Mouse (Mus musculus) kidney, embryonic 14.5 days (tissue): ENCODE measurements around the gene Olfr960. TPM values are rescaled to one million over a fixed set of nuclear protein-coding genes. Genes with fewer than 3 reads are reported as not detected.

Experiments used
- ATAC-seq: fragments of 200-750 bp; cut with Nextera tagmentation; 2 replicates; pipeline ENCODE4 v1.8.0; 2017; ENCODE audit warnings: moderate number of reproducible peaks, mild to moderate bottlenecking, moderate TSS enrichment, moderate library complexity; ENCODE audit not compliant: low FRiP score, low TSS enrichment
- H3K27ac ChIP-seq: fragments of 300-500 bp; sonication (generic); 2 replicates; pipeline ENCODE4 v1.5.1; 2014; ENCODE audit warnings: low read depth, mild to moderate bottlenecking, low read length, moderate library complexity, mixed read lengths
- H3K27me3 ChIP-seq: fragments of 300-500 bp; sonication (generic); 2 replicates; pipeline ENCODE4 v1.6.1; 2014; ENCODE audit warnings: mild to moderate bottlenecking, low read length; ENCODE audit not compliant: control insufficient read depth, insufficient read depth
- H3K36me3 ChIP-seq: fragments of 300-500 bp; sonication (generic); 2 replicates; pipeline ENCODE4 v1.6.1; 2014; ENCODE audit warnings: low read length, mixed read lengths; ENCODE audit not compliant: control insufficient read depth, insufficient read depth
- H3K4me1 ChIP-seq: fragments of 300-500 bp; sonication (generic); 2 replicates; pipeline ENCODE4 v1.6.1; 2014; ENCODE audit warnings: low read length, mixed read lengths; ENCODE audit not compliant: control insufficient read depth, insufficient read depth
- H3K4me2 ChIP-seq: fragments of 300-500 bp; sonication (generic); replicated peaks from 2 replicates; pipeline ENCODE4 v1.6.1; 2014; ENCODE audit warnings: low read depth, mild to moderate bottlenecking, low read length
- H3K4me3 ChIP-seq: fragments of 300-500 bp; sonication (generic); 2 replicates; pipeline ENCODE4 v1.5.1; 2014; ENCODE audit warnings: mild to moderate bottlenecking, low read length
- H3K9ac ChIP-seq: fragments of 300-500 bp; sonication (generic); 2 replicates; pipeline ENCODE4 v1.6.1; 2014; ENCODE audit warnings: low read depth, mild to moderate bottlenecking, low read length, moderate library complexity
- H3K9me3 ChIP-seq: fragments of 300-500 bp; sonication (generic); 2 replicates; pipeline ENCODE4 v1.6.1; 2016; ENCODE audit warnings: low read length; ENCODE audit not compliant: control insufficient read depth
- WGBS: fragments of 180-500 bp; shearing (Covaris S2); extraction: QIAGEN DNeasy Blood & Tissue Kit; methylation state at CpG from one replicate; pipeline ENCODE4 v1.1.7; 2014; 5-methylcytosine and 5-hydroxymethylcytosine counted together
- polyA plus RNA-seq: library from polyadenylated mRNA; unstranded; fragments of >200 nt; fragmentation: Nextera tagmentation; extraction: Ambion mirVana; gene quantifications from 2 replicates; pipeline ENCODE4 v1.2.1, GENCODE M21; 2014

Gene Olfr960
- polyA plus RNA-seq: 0.19 TPM in 1 of 2 replicates, not detected in the other

DNA sequence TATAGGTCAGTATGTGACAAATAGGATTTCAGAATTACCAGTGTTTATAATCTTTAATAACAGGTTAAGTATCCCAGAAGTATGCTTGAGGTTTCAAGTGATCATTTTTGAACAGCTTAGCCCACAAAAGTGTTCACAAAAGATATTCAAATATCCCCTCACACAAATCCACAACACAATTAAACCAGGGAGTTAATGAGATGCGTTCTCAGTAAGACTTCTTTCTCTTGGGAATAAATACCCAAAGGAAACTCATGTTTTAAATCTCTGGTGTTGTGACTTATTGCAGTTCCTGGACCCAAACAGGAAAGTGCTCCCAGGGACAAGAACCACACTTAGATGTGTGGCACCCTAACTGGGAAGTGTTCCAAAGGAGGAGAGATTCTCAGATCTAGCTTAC lies at the start of gene Olfr960:
TSS of gene Olfr960 (plus strand) at position 301 of the 400 bp plus-strand sequence.
- Histone ChIP-seq H3K36me3 (no peaks in the 10 kb centered on the region), H3K9ac (no peak within 1 kb of the TSS), H3K9me3 (no peaks in the 10 kb centered on the region), H3K27me3 (no peaks in the 10 kb centered on the region), H3K4me3 (no peak within 1 kb of the TSS), H3K4me1 (no peaks in the 10 kb centered on the region), H3K27ac (no peak within 1 kb of the TSS), H3K4me2 (no peak within 1 kb of the TSS)
- 76% methylated on average over 1 of the region's 1 CpGs for WGBS
- no peak for ATAC-seq

DNA sequence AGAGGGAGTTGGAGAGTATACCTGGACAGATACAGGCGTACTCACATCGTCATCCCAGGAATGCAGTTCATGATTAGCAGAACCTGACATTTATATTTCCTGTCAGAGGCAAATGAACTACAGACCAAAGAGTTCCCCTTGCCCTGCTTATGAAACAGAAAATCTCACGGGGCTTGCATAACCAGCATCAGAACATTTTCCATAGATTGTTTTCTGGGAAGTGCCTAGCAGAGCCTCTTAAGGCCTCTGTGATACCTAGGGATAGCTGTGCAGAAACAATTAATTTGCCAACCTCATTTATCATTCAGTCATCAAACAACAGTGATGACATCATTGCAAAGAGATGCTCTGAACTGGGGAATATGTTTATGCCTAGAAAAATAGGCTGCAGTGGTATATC lies 45.7 kb upstream of the Olfr960 start, which contains the start of gene Olfr959:
TSS of gene Olfr959 (minus strand) at position 101 of the 400 bp plus-strand sequence.
- no peak for ATAC-seq
- Histone ChIP-seq H3K4me2 (no peak within 1 kb of the TSS), H3K9me3 (no peaks in the 10 kb centered on the region), H3K27ac (no peak within 1 kb of the TSS), H3K4me1 (no peaks in the 10 kb centered on the region), H3K27me3 (no peaks in the 10 kb centered on the region), H3K36me3 (no peaks in the 10 kb centered on the region), H3K9ac (no peak within 1 kb of the TSS), H3K4me3 (no peak within 1 kb of the TSS)
- WGBS: 74% methylated on average over 3 of the region's 3 CpGs

DNA sequence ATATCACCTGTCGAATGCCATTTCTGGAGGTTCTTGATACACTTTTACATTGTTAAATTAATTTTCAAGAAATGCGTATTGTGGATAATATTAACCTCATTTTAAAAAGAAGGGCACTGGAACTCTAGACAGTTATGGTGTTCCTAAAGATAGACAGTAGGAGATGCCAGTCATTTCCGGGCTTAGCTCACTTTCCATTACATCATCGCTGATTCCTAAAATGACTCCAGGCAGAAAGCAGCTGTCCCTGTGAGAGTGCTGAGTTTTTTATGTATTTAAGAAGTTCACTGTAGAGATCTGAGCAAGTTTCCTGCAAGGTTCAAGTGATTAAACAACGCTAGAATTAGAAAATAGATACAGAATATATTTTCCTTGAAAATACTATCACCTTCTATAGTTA lies 44.1 kb upstream of the Olfr960 start:
- no peaks in the 10 kb centered on the region for H3K36me3 ChIP-seq
- H3K27me3 ChIP-seq: no peaks in the 10 kb centered on the region
- WGBS: 88% methylated on average over 5 of the region's 5 CpGs
- H3K4me3 ChIP-seq: no peak overlapping the region
- no peak overlapping the region for H3K27ac ChIP-seq
- H3K9ac ChIP-seq: no peak overlapping the region
- H3K4me1 ChIP-seq: no peaks in the 10 kb centered on the region
- ATAC-seq: no peak
- H3K9me3 ChIP-seq: no peaks in the 10 kb centered on the region
- H3K4me2 ChIP-seq: no peak overlapping the region

DNA sequence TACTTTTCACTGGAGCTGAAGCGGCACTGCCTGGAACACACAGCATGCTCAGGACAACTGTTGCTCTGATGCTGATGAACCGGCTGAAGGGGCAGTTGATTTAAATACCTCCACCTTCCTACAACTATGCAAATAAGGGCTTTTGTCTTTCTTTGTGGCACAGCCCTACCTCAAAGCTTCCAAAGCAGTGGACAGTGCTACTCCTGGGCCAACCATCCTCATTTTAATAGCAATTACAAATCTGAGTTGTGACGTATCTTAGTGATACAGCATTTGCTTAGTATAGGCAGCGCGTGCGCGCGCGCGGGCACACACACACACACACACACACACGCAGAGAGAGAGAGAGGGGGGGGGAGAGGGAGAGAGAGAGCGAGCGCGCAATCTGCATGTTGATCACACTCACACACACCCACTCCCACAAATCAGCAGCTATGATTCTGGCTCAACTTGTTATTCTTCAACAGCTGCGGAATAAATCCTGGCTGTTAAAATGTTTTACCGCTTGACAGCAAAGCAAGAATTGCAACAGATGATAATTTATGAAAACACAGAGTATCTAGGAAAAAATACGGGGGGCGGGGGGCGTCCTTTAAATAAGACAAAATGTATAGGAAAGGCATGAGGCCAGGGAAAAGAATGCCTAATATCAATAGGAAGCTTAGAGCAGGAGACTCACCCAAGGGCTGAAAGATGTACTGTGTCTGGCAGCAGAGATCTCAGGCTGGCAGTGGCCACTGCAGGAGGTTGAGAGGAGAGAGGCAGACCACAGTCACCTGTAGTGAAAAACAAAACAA lies 18.4 kb upstream of the Olfr960 start:
- H3K4me3 ChIP-seq: peak overlapping the region; percentile 42
- H3K27ac ChIP-seq: peak overlapping the region; percentile 37; the same call in 1 of the 2 replicates
- under 1% methylated on average over 19 of the region's 19 CpGs for WGBS
- ATAC-seq: peak; percentile 85
- no peaks in the 10 kb centered on the region for H3K9me3 ChIP-seq
- H3K4me1 ChIP-seq: no peaks in the 10 kb centered on the region
- H3K27me3 ChIP-seq: no peaks in the 10 kb centered on the region
- no peaks in the 10 kb centered on the region for H3K36me3 ChIP-seq
- H3K4me2 ChIP-seq: peak overlapping the region; percentile 75
- H3K9ac ChIP-seq: peak overlapping the region; percentile 42; the same call in 1 of the 2 replicates

DNA sequence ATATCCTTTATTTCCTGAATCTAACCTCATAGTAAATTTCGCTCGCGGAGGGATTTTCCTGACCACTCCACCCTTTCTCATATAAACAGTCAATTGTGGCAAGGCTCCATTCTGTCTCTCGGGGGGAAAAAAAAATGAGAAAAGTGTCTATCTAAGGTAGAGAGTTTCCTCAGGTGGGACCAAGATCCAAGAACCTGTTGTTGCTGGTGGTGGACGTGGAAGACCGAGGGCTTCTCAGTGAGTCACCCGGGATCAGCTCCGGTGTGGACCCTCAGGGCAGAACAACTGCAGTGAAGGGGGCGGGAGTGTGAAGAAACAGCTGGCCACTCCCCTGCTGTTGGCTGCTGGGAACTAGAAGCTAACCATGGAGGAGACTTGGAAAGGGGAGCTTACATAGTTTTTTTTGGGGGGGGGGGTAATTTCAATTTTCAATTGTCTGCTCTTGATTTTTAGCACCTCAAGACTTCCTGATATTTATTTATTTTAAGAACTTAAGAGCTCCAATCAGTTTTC lies 17.8 kb upstream of the Olfr960 start:
- Histone ChIP-seq H3K9ac (peak overlapping the region; percentile 42; the same call in 1 of the 2 replicates), H3K4me3 (peak overlapping the region; percentile 42), H3K4me1 (no peaks in the 10 kb centered on the region), H3K36me3 (no peaks in the 10 kb centered on the region), H3K27me3 (no peaks in the 10 kb centered on the region), H3K4me2 (peak overlapping the region; percentile 75), H3K9me3 (no peaks in the 10 kb centered on the region), H3K27ac (peak overlapping the region; percentile 37; the same call in 1 of the 2 replicates)
- 1% methylated on average over 9 of the region's 9 CpGs for WGBS
- peak; percentile 87 for ATAC-seq

DNA sequence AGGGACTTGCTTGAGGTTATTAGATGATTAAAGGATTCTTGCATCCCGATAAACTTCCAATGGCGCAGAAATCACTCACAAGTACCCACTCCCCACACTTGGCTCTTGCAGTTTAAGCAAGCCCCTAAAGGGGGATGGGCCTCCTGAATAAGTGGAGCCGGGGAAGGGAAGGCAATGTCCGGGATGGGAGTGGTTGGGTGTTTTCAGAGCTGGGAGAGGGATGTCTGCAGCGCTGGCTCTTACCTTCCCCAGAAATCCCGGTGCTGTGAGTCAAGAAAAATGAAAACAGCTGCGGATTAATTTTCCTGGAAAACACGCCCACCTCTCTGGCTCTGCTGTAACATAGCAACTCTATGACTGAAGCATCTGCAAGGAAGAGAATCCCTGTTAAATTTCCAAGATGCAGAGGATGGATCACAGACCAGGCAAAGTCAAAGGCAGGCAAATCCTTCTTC lies 17.1 kb upstream of the Olfr960 start, which contains the start of gene AW551984:
TSS of gene AW551984 (minus strand) at position 405 of the 455 bp plus-strand sequence.
- H3K9ac ChIP-seq: peak within 1 kb of the TSS; percentile 42; the same call in 1 of the 2 replicates
- no peaks in the 10 kb centered on the region for H3K27me3 ChIP-seq
- H3K9me3 ChIP-seq: no peaks in the 10 kb centered on the region
- H3K4me1 ChIP-seq: no peaks in the 10 kb centered on the region
- H3K4me3 ChIP-seq: peak within 1 kb of the TSS; percentile 42
- ATAC-seq: peak; percentile 79; the same call in 1 of the 2 replicates
- peak within 1 kb of the TSS; percentile 37; the same call in 1 of the 2 replicates for H3K27ac ChIP-seq
- under 1% methylated on average over 8 of the region's 8 CpGs for WGBS
- H3K36me3 ChIP-seq: no peaks in the 10 kb centered on the region
- peak within 1 kb of the TSS; percentile 75 for H3K4me2 ChIP-seq

DNA sequence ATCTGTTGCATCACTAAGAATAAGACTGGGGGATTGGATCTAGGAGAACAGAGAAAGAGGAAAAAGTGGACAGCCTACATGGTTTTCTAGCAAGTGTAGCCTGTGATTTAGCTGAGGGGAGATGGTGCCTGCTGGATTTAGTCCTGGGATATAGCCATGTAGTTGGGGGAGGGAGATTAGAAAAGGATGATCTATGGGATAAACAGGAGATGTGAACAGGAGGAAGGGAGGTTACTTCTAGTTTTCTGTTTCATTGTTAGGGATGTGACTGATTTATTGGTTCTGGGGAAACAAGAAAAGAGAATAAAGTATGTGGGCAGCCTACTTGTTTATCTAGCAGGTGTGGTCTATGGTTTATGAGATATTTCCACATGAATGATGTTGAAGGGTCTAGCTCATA lies 12.7 kb upstream of the Olfr960 start:
- H3K27ac ChIP-seq: no peak overlapping the region
- peak; percentile 67; the same call in 1 of the 2 replicates for ATAC-seq
- no peaks in the 10 kb centered on the region for H3K4me1 ChIP-seq
- H3K36me3 ChIP-seq: no peaks in the 10 kb centered on the region
- H3K27me3 ChIP-seq: no peaks in the 10 kb centered on the region
- no peak overlapping the region for H3K9ac ChIP-seq
- H3K9me3 ChIP-seq: no peaks in the 10 kb centered on the region
- H3K4me2 ChIP-seq: no peak overlapping the region
- H3K4me3 ChIP-seq: no peak overlapping the region

DNA sequence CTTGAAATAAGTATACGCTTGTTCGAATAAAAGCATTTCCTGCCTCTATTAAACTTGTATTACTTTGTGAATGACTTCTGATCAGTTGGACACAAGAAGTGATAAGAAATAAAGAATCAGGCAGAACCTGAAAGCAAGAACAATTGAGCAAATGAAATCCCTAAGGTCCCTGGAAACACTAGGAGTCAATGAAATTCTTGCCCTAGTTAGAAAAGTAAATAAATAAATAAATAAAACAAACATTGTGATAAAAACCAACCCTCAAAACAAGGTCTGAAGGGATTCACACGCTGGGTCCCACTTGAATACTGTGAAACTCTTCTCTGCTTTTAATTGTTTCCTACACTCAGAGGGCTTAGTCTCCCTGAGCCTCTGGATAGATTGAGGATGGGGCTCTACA lies 10.8 kb upstream of the Olfr960 start, which contains the start of gene Olfr148:
TSS of gene Olfr148 (plus strand) at position 301 of the 400 bp plus-strand sequence.
- no peak within 1 kb of the TSS for H3K4me3 ChIP-seq
- H3K9me3 ChIP-seq: no peaks in the 10 kb centered on the region
- WGBS: 76% methylated on average over 3 of the region's 3 CpGs
- H3K4me2 ChIP-seq: no peak within 1 kb of the TSS
- ATAC-seq: no peak
- no peaks in the 10 kb centered on the region for H3K27me3 ChIP-seq
- H3K27ac ChIP-seq: no peak within 1 kb of the TSS
- no peaks in the 10 kb centered on the region for H3K36me3 ChIP-seq
- H3K9ac ChIP-seq: no peak within 1 kb of the TSS
- H3K4me1 ChIP-seq: no peaks in the 10 kb centered on the region

DNA sequence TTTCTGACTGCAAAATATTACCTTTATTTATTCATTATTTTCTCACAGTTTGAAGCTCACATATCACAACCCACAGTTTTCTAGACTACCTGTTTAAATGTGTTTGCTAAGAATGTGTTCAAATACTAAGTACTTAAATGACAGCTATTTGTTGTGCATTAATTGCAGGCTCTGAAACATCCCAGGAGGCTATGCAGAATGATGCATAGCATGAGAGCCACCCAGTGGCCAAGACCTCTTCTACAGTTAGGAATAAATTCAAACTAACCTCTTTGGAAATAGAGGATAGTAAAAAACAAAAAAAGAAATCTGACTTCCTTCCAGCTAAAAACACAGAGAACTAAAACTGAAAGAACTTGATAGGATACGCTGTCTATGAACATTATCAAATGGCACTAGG lies 9.2 kb upstream of the Olfr960 start:
- Histone ChIP-seq H3K36me3 (no peaks in the 10 kb centered on the region), H3K9me3 (no peaks in the 10 kb centered on the region), H3K4me1 (no peaks in the 10 kb centered on the region), H3K4me3 (no peak overlapping the region), H3K4me2 (no peak overlapping the region), H3K27me3 (no peaks in the 10 kb centered on the region), H3K9ac (no peak overlapping the region), H3K27ac (no peak overlapping the region)
- WGBS: 53% methylated on average over 1 of the region's 1 CpGs
- ATAC-seq: peak; percentile 68; the same call in 1 of the 2 replicates
